Mouse (Mus musculus) kidney, adult 2 months (tissue): ENCODE results near the gene Acvr1b.

Experiments
- CTCF ChIP-seq: fragments of 200-500 bp; conservative IDR thresholded peaks from 2 replicates; pipeline ENCODE4 v1.5.1; 2011; ENCODE audit warnings: low read depth, mild to moderate bottlenecking, control low read depth, low read length, moderate library complexity, mixed read lengths; ENCODE audit not compliant: insufficient read depth, insufficient read length
- POLR2A ChIP-seq: fragments of 200-500 bp; IDR thresholded peaks from one replicate; pipeline ENCODE4 v1.6.1; 2011; ENCODE audit warnings: low read depth, low read length, control low read depth

GRCm38 (mm10) chr15:101251930-101252329 is 78.1 kb downstream of the Acvr1b start:
- TF ChIP-seq CTCF = no peak
- no peak for TF ChIP-seq POLR2A
